ENCODE assay signal across 1 mouse cellular context in genomic region chrX:104461755-104462154, GRCm38 (mm10).
TF ChIP-seq lines count a peak whose summit lies in the region.

No protein-coding gene starts in this region.

TF ChIP-seq in CH12.LX, 34 proteins besides CTCF, POLR2A, EP300 and RAD21 (continued from another document):
- no peak for TF ChIP-seq UBTF (IDR thresholded peaks at IDR 0.05; ENCODE audit: low read depth, low read length)
- no peak for TF ChIP-seq NRF1 (IDR thresholded peaks at IDR 0.05; ENCODE audit: low read depth, low read length)
- TF ChIP-seq JUND (conservative IDR thresholded peaks at IDR 0.05; ENCODE audit: low read depth, low read length) = no peak; the same call in 1 of the 2 replicates
- TF ChIP-seq MEF2A (IDR thresholded peaks at IDR 0.05; ENCODE audit: borderline replicate concordance, low read depth, low read length) = peak; percentile 70; the same call in 1 of the 2 replicates
- no peak for TF ChIP-seq HCFC1 (IDR thresholded peaks at IDR 0.05; ENCODE audit: low read depth, low read length)
- TF ChIP-seq ZKSCAN1 (IDR thresholded peaks at IDR 0.05; ENCODE audit: borderline replicate concordance, low read depth, low read length) = no peak
- no peak for TF ChIP-seq GABPA (IDR thresholded peaks at IDR 0.05; ENCODE audit: insufficient replicate concordance, low read depth, low read length)
